Mouse (Mus musculus) bone marrow macrophage, adult 2 months (primary cell): ENCODE results near the gene Atf6b.

Source experiments
- CTCF ChIP-seq: IDR thresholded peaks from 2 replicates; pipeline ENCODE4 v1.5.1; 2012; ENCODE audit warnings: low read depth, mild to moderate bottlenecking, low read length, moderate library complexity
- POLR2A ChIP-seq: IDR thresholded peaks from 2 replicates; pipeline ENCODE4 v1.6.1; 2012; ENCODE audit warnings: mild to moderate bottlenecking, low read depth, low read length, borderline replicate concordance

DNA sequence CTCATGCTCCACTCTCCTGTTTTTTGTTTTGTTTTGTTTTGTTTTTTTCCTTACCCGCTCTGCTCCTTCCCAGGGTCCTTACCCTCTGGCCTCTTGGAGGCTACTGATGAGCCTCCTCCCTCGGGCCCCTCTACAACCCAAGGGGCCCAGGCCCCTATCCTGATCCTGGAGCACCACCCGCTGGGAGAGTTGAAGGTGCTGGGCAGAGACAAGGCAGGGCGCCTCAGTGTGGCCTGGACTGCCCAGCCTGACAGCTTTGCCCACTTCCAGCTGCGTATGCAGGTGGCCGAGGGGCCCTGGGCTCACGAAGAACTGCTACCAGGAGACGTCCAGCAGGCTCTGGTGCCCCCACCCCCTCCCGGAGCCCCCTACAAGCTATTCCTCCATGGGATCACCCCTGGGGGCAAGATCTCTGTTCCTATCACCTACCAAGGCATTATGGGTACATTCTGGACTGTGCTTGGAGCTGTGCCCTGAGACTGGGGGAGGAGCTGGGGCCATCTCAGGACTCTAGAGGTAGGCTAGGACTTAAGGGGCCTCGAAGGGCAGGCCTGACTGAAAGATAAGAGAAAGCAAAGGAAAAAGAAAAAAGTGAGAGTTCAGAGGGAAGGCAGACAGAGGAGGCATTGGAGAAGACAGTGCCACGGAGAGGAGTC is 35.1 kb downstream of the Atf6b start:
- TF ChIP-seq CTCF: no peak
- TF ChIP-seq POLR2A: no peak
